Mouse (Mus musculus) heart, embryonic 14.5 days (tissue): ENCODE results near the gene Nolc1. TPM values are rescaled to one million over a fixed set of nuclear protein-coding genes. Genes with fewer than 3 reads are reported as not detected.

Experiments
- ATAC-seq: fragments of 200-750 bp; cut with Nextera tagmentation; 2 replicates; pipeline ENCODE4 v1.8.0; 2017; ENCODE audit warnings: low read depth, moderate TSS enrichment; ENCODE audit not compliant: insufficient number of reproducible peaks, insufficient read depth, low FRiP score
- H3K27ac ChIP-seq, 2 experiments: fragments of 200-500 bp in 1 of 2; fragments of 300-500 bp in 1 of 2; sonication (generic) in 1 of 2; replicated peaks in 1 of 2; 2 replicates each; pipeline ENCODE4 v1.5.1; 2012 to 2014; ENCODE audit warnings: low read depth in 2 of 2, low read length in 2 of 2, control low read depth in 1 of 2, mild to moderate bottlenecking in 1 of 2, mixed read lengths in 1 of 2; ENCODE audit not compliant: control insufficient read depth in 1 of 2, insufficient read depth in 1 of 2
- H3K27me3 ChIP-seq: fragments of 300-500 bp; sonication (generic); 2 replicates; pipeline ENCODE4 v1.6.1; 2014; ENCODE audit warnings: mild to moderate bottlenecking, low read length, control low read depth; ENCODE audit not compliant: control insufficient read depth, insufficient read depth
- H3K36me3 ChIP-seq: fragments of 300-500 bp; sonication (generic); 2 replicates; pipeline ENCODE4 v1.6.1; 2014; ENCODE audit warnings: mild to moderate bottlenecking, control low read depth, low read length, mixed read lengths; ENCODE audit not compliant: control insufficient read depth, insufficient read depth
- H3K4me1 ChIP-seq, 2 experiments: fragments of 200-500 bp in 1 of 2; fragments of 300-500 bp in 1 of 2; sonication (generic) in 1 of 2; 2 replicates each; pipeline ENCODE4 v1.6.1; 2012 to 2014; ENCODE audit warnings: low read length in 2 of 2, control low read depth in 1 of 2, mixed read lengths in 1 of 2; ENCODE audit not compliant: control insufficient read depth in 2 of 2, insufficient read depth in 2 of 2
- H3K4me2 ChIP-seq: fragments of 300-500 bp; sonication (generic); 2 replicates; pipeline ENCODE4 v1.6.1; 2014; ENCODE audit warnings: mild to moderate bottlenecking, low read length
- H3K4me3 ChIP-seq, 2 experiments: fragments of 200-500 bp in 1 of 2; fragments of 300-500 bp in 1 of 2; sonication (generic) in 1 of 2; 2 replicates each; pipeline ENCODE4 v1.5.1; 2012 to 2014; ENCODE audit warnings: low read length in 2 of 2, mild to moderate bottlenecking in 2 of 2, control low read depth in 1 of 2, low read depth in 1 of 2, moderate library complexity in 1 of 2; ENCODE audit not compliant: control insufficient read depth in 1 of 2, insufficient read depth in 1 of 2
- H3K9ac ChIP-seq: fragments of 300-500 bp; sonication (generic); 2 replicates; pipeline ENCODE4 v1.6.1; 2014; ENCODE audit warnings: mild to moderate bottlenecking, low read length
- H3K9me3 ChIP-seq: fragments of 300-500 bp; sonication (generic); 2 replicates; pipeline ENCODE4 v1.6.1; 2016; ENCODE audit warnings: low read length, control low read depth; ENCODE audit not compliant: control insufficient read depth
- WGBS: fragments of 180-500 bp; shearing (Covaris S2); extraction: QIAGEN DNeasy Blood & Tissue Kit; methylation state at CpG from one replicate; pipeline ENCODE4 v1.1.7; 2014; 5-methylcytosine and 5-hydroxymethylcytosine counted together
- polyA plus RNA-seq: library from polyadenylated mRNA; unstranded; fragments of >200 nt; fragmentation: Nextera tagmentation; extraction: Ambion mirVana; gene quantifications from 2 replicates; pipeline ENCODE4 v1.2.1, GENCODE M21; 2014

The Nolc1 gene
- polyA plus RNA-seq, 1 experiment from 2014 or later: 37.1 TPM

DNA sequence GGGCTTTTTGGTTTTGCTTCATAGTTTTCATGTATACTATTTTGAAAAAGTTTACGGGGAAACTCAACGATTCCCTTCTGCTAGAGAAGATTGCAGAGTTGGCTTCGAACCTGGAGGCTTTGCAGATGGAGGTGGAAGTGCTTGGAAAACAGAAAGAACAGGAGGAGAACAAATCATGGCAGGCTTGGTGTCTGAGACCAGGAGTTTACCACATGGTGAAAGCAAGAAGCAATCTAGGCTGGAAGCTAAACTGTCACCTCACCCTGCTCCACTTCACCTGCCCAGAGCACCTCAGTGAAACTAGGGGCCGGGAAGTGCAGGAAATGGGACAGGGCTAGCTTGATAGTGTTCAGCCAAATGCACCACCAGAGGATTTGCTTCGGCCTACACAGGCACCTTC, 20.7 kb downstream of the Nolc1 start:
- peaks cover 3% of the 10 kb centered on the region; the same call in 1 of the 2 replicates for H3K9me3 ChIP-seq
- H3K36me3 ChIP-seq: no peaks in the 10 kb centered on the region
- H3K27ac ChIP-seq: no peak overlapping the region
- 72% methylated on average over 5 of the region's 5 CpGs for WGBS
- no peak overlapping the region for H3K4me3 ChIP-seq
- no peaks in the 10 kb centered on the region for H3K27me3 ChIP-seq
- no peak overlapping the region for H3K9ac ChIP-seq
- H3K4me1 ChIP-seq: no peaks in the 10 kb centered on the region; a peak in 1 of 4 replicates
- no peak overlapping the region for H3K4me2 ChIP-seq
- no peak for ATAC-seq

DNA sequence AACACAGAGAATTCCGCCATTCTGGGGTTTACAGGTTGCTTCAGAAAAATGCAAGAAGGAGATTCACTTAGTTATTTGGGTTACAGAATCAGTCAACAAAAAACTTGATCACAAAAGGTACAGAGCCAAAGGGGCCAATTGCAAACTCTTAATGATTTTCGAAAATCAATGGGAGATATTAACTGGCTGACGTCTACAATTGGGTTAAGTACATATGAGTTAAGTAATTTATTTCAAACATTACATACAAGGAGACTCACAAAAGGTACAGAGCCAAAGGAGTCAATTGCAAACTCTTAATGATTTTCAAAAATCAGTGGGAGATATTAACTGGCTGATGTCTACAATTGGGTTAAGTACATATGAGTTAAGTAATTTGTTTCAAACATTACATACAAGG, 23.9 kb downstream of the Nolc1 start:
- no peak for ATAC-seq
- 80% methylated on average over 3 of the region's 3 CpGs for WGBS
- no peaks in the 10 kb centered on the region for H3K27me3 ChIP-seq

DNA sequence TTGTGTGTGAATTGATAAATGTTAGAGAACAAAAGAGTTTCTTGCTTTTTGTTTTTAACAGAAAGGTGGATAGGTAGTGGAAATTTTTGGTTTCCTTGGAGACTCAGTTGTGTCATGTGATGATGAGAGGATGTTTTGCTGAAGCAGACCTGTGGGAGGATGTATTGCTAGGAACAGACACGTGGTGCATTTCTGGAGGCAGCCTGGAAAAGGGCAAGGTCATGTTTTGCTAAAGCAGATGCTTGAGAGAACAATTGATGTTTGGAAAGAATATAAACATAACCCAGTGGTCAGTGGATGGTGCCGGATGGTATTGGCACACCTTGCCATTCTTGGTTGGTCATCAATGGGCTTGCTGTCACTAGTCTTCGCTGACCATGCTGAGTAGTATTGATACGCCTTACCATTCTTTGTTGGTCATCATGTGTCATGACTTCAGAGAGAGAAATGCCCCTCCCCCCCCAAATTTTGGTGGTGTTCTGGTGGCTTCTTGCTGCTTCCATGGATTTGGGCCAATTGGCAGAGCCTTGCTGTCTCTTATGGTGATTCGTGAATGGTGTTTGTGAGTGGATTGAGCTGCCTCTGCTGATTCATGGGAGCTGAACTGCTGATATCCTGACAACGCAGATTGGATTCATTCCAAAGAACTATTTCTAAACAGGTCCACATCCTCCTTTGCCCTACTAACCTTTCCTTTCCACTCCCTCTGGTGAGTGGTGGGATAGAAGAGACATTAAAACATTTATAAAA, 27.9 kb downstream of the Nolc1 start:
- Histone ChIP-seq H3K27me3 (no peaks in the 10 kb centered on the region), H3K4me3 (no peak overlapping the region), H3K4me2 (no peak overlapping the region), H3K9me3 (no peaks in the 10 kb centered on the region), H3K36me3 (no peaks in the 10 kb centered on the region), H3K4me1 (no peaks in the 10 kb centered on the region), H3K9ac (no peak overlapping the region), H3K27ac (no peak overlapping the region)
- ATAC-seq: no peak
- WGBS: 69% methylated on average over 6 of the region's 6 CpGs

More for the DNA sequence above, 23.9 kb downstream of the Nolc1 start:
- no peak overlapping the region for H3K4me2 ChIP-seq
- no peak overlapping the region for H3K27ac ChIP-seq
- no peaks in the 10 kb centered on the region for H3K9me3 ChIP-seq
- H3K4me1 ChIP-seq: no peaks in the 10 kb centered on the region
- H3K36me3 ChIP-seq: no peaks in the 10 kb centered on the region
- H3K9ac ChIP-seq: no peak overlapping the region
- no peak overlapping the region for H3K4me3 ChIP-seq

DNA sequence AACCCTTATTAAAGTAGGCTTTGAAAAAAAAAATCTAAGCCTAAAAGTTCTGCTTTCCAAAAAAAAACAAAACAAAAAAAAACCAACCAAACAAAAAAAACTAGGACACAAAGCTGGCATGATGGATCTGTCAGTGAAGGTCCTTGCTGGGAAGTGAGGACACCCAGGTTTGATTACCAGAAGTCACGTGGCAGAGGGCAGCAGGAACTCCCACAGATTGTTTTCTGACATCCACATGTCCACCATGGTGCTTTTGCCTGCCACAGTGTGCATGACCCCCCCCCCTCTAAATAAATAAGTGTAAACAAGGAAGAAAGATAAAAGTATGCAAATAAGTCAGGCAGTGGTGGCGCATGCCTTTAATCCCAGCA, 28.5 kb downstream of the Nolc1 start:
- Histone ChIP-seq H3K36me3 (no peaks in the 10 kb centered on the region), H3K4me2 (no peak overlapping the region), H3K9ac (no peak overlapping the region), H3K27ac (no peak overlapping the region), H3K27me3 (no peaks in the 10 kb centered on the region), H3K4me1 (no peaks in the 10 kb centered on the region), H3K4me3 (no peak overlapping the region), H3K9me3 (no peaks in the 10 kb centered on the region)
- WGBS: 69% methylated on average over 2 of the region's 2 CpGs
- no peak for ATAC-seq

DNA sequence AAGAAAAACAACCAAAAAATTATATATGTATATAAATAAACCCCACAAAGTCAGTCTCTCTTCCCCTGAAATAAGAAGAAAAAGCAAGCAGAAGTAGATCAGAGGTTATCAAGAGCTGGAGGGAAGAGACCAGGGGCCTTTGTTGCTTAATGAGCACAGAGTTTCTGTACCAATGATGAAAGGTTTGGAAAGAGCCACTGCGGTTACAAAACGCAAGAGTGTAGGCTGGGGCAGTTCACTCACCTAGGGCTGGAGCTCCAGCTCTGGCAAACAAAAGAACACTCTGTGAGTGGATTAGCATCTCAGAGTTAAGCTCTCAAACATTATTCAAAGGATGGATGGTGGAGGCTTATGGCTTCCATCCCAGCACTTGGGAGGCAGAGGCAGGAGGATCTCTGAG, 34.6 kb downstream of the Nolc1 start:
- Histone ChIP-seq H3K4me1 (no peaks in the 10 kb centered on the region), H3K9ac (no peak overlapping the region), H3K27ac (no peak overlapping the region), H3K4me3 (no peak overlapping the region), H3K9me3 (no peaks in the 10 kb centered on the region), H3K27me3 (no peaks in the 10 kb centered on the region), H3K4me2 (no peak overlapping the region), H3K36me3 (no peaks in the 10 kb centered on the region)
- 76% methylated on average over 2 of the region's 2 CpGs for WGBS
- no peak for ATAC-seq

DNA sequence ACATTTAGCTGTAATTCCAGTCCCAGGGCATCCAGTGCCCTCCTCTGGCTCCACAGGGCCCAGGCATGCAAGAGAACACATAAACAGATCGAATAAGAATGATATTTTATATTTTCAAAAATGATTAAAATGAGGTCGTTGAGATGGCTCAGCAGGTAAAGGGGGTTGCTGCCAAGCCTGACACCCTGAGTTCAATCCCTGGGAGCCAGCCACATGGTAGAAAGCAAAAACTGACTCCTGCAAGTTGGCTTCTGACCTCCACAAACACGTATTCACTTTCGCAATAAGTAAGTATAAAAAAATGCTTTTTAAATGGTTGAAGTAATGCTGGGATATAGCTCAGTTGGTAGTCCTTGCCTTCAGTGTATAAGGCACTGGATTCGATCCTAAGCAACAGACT, 35.1 kb downstream of the Nolc1 start:
- no peaks in the 10 kb centered on the region for H3K9me3 ChIP-seq
- H3K4me2 ChIP-seq: no peak overlapping the region
- no peaks in the 10 kb centered on the region for H3K36me3 ChIP-seq
- H3K27me3 ChIP-seq: no peaks in the 10 kb centered on the region
- H3K27ac ChIP-seq: no peak overlapping the region
- WGBS: 84% methylated on average over 5 of the region's 5 CpGs
- ATAC-seq: no peak
- H3K4me3 ChIP-seq: no peak overlapping the region
- H3K9ac ChIP-seq: no peak overlapping the region
- H3K4me1 ChIP-seq: no peaks in the 10 kb centered on the region

DNA sequence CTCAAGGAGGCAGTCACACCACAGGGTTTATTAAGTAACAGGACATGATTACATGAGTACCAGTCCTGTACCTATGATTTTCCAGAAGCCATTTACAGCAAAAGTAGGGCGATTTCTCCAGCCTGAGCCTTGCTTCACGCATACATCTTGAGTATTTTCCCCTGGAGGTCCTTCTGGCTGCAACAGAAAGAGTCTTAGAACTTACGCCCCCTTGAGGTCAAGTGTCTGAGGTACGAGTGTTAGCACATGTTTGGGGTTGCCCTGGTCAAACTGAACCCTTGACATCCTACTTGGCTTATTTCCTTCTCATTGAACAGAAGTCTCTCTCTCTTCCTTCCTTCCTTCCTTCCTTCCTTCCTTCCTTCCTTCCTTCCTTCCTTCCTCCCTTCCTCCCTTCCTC, 39.0 kb downstream of the Nolc1 start:
- Histone ChIP-seq H3K4me3 (no peak overlapping the region), H3K4me2 (no peak overlapping the region), H3K27me3 (no peaks in the 10 kb centered on the region), H3K27ac (no peak overlapping the region), H3K36me3 (no peaks in the 10 kb centered on the region), H3K9ac (no peak overlapping the region), H3K4me1 (no peaks in the 10 kb centered on the region), H3K9me3 (no peaks in the 10 kb centered on the region)
- ATAC-seq: no peak
- WGBS: 51% methylated on average over 4 of the region's 4 CpGs

DNA sequence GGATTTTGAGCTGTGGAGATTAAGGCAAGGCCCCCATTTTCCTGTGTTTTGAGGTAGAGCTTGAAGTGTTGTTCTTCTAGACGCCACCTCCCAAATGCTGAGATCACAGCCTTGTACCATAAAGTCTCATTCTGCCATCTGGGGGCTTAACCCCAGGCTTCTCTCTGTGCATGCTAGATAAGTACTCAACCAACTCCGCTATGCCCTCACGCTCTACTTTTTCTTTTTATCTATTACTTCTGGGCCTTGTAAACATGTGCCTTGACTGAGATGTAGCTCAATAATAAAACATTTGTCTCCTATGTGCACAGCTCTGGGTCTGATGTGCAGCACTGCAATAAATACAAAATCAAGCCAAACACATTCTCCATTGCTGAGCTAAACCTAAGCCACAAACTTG, 43.8 kb downstream of the Nolc1 start:
- H3K9me3 ChIP-seq: no peaks in the 10 kb centered on the region
- H3K27me3 ChIP-seq: no peaks in the 10 kb centered on the region
- no peaks in the 10 kb centered on the region for H3K4me1 ChIP-seq
- 85% methylated on average over 3 of the region's 3 CpGs for WGBS
- no peak overlapping the region for H3K4me3 ChIP-seq
- ATAC-seq: no peak
- no peak overlapping the region for H3K27ac ChIP-seq
- no peaks in the 10 kb centered on the region for H3K36me3 ChIP-seq
- no peak overlapping the region for H3K4me2 ChIP-seq
- no peak overlapping the region for H3K9ac ChIP-seq
